Mouse (Mus musculus) natural killer cell, adult 2 months (primary cell): ENCODE measurements around the gene Uba7.

Experiments
- DNase-seq, 2 experiments: peaks; one replicate each; pipeline ENCODE4 v3.0.0; 2022; ENCODE audit warnings: low spot score in 2 of 2

Gene Uba7

DNA sequence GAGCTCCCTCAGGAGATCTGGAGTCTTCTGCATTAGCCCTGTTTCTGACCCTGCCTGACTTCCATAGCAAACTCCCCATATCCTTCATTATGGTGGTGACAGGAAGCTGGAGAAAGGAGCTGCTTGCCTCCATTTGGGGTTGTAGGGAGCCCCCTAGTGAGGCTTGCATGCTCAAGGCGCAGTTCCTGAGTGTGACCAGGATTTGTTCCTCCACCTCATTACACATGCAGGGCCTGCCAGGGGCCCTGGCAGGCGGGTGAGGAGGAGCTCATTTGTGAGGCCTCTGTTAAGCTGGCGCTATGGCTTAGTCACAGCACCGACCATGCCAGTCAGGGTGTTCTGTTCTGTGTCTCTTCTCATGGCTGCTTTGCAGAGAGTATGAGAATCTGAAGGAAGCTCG lies 13.4 kb upstream of the Uba7 start:
- no peak for DNase-seq

GRCm38 (mm10) chr9:107962916-107963315 lies 12.4 kb upstream of the Uba7 start:
- DNase-seq = no peak

- peak; percentile 68 to 74 for DNase-seq
Observed at GRCm38 (mm10) chr9:107963700-107964099, 11.6 kb upstream of the Uba7 start.

GRCm38 (mm10) chr9:107964681-107965080 lies 10.6 kb upstream of the Uba7 start:
- no peak for DNase-seq

DNA sequence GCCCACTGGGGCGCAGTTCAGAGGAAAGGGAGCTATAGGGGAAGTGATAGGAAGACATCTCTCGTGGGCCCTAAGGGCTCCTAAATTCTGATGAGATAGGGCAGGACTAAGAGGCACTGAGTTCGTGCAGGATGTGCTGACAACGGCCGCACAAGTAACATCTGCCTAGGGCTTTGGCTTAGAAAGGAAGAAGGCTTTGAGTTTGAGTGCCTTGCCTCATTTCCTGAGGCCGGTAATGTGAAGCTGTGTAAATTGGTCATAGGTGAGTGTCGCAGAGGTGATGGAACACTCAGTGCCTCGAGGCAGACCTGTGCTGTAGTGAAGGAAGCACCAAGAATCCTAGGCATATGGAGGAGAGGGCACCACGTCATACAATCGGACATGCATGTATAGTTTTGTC lies 8.6 kb upstream of the Uba7 start:
- DNase-seq = no peak

GRCm38 (mm10) chr9:107967437-107967836 lies 7.9 kb upstream of the Uba7 start:
- DNase-seq = no peak

DNA sequence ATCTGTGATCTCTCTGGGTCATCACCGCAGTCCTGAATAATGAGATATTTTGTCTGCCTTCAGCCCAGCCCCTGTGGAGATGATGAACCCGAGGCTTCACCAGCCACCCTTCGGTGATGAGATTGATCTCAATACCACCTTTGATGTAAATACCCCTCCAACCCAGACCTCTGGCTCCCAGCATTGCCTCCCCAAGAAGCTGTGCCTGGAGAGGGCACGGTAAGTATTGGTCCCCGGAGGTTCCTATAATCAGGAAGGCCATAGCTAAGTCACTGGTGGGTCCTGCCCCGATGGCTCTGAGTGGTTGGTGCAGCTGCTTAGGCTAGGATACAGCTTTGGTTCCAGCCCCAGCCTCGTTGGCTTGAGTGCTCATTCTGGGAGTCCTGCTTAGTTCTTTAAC lies 6.8 kb upstream of the Uba7 start:
- DNase-seq = no peak

DNA sequence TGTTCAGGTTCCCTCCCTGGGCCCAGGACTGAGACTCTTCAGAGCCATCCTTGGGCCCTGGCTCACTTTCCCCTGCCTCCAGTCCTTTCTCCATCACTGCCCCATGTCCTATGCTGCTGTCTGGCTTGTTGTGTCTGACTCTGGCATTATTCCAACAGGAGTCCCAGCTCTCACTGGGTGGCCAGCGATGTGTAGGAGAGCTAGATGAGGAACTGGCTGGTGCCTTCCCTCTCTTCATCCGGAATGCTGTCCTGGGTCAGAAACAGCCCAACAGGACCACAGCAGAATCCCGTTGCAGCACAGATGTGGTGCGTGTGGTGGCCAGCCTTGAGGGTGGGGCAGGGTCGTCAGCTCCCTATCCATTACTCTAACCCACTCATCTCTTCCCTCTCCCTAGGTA lies 5.0 kb upstream of the Uba7 start:
- no peak for DNase-seq

DNA sequence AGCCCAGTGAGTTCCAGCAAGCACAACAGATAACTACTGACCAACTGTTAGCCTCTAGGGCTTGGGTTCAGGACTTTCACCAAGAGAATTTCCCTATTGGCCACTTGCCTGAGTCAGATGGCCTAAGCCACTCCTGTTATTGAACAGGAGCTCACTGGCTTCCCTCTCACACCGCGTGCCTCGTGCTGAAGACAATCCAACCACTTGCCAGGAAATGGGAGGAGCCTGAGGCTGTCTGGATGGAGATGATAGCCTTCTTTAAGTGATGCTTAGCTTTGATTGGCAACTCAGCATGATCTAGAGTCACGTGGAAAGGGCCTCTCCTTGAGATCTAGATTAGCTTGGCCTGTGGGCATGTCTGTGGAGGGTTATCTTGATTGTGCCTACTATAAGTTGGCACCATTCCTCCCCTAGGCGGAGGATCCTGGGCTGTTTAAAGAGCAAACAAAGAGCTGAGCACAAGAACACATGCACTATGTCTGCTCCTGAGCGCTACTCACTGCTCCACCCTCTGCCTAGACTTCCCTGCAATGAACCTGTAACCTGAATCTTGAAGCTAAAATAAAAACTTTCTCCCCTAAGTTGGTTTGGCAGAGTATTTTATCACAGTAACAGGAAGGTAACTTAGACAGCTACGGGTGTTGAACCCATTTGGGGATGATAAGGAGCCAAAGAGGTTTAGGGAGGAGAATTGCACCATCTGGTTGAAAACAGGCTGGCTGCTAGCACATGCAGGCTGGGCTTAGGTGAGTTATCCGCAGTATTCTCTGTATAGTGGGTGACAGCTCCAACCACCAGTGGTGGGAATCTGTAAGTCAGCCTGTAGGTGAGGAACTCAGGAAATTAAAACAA lies 3.4 kb upstream of the Uba7 start:
- DNase-seq = no peak

- no peak for DNase-seq
Observed at GRCm38 (mm10) chr9:107974491-107975171, 674 bp upstream of the Uba7 start.

GRCm38 (mm10) chr9:107978815-107979214 lies 3.5 kb downstream of the Uba7 start:
- no peak for DNase-seq

GRCm38 (mm10) chr9:107981684-107982605 lies 6.6 kb downstream of the Uba7 start:
- no peak for DNase-seq

DNA sequence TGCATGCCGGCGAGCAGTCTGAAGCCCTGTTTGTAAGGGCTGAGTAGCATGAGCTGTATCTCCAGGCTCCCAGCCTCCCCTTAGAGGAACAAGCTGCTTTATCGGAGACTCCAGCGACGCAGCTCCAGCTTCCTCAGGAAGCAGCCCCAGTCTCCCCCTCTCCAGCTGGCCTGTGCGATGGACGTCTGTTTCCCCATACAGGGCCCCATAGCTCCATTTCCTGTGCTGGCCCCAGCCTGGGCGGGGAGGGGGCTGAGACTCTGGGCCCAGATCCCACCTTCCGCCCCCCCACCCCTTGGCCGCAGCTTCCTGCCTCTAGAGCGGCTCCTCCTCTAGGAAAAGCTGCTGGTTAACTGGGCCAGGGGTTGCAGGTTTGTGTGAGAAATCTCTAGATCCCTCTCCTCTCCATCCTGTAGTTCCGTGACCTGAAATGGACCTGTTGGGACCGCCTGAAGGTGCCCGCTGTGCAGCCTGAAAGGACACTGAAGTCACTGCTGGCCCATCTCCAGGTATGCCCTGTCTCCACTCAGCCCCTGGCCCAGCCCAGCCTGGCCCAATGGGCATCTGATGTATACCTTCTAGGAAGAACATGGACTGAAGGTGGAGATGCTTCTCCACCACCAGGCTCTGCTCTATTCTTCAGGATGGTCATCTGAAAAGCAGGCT lies 7.5 kb downstream of the Uba7 start, which contains the start of gene Gm20661:
Gene Gm20661, plus strand, starts transcription at position 378 of the 666 bp plus-strand sequence.
- peak; percentile 28 to 38 for DNase-seq

- peak; percentile 24 to 26 for DNase-seq
Observed at GRCm38 (mm10) chr9:107983421-107983890, 8.2 kb downstream of the Uba7 start.

DNA sequence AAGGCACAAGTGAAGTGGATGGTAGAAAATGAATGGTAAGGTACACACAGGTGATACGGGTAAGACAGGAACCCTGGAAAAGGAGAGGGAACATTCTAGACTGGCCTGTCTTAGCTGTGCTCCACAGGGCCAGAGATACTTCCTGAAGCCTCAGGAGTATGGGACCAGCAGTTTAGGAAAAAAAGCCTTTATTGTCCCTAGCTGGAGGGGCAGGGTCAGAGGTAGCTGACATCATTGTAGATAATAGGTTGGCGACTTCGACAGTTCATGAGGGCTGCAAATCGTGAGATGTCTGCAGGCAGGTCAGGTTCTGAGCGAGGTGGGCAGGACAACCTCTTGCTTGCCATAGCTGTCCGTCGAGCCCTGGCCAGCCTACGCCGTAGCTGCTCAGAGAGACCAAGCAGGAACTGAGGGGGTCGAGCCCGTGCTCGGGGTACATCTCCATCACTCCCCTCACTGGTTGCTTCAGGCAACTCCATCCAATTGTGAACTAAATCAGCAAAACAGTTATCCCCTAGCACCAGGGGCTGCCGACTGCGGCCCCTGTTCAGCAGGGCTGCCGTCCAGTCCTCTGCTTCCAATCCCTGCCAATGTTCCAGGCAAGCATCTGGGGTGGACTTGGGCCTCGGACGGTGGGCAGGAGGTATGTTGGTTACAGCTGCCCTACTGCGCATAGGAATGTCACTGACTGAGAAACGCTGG lies 8.9 kb downstream of the Uba7 start:
- DNase-seq = no peak

GRCm38 (mm10) chr9:107984754-107985055 lies 9.4 kb downstream of the Uba7 start:
- DNase-seq = no peak

DNA sequence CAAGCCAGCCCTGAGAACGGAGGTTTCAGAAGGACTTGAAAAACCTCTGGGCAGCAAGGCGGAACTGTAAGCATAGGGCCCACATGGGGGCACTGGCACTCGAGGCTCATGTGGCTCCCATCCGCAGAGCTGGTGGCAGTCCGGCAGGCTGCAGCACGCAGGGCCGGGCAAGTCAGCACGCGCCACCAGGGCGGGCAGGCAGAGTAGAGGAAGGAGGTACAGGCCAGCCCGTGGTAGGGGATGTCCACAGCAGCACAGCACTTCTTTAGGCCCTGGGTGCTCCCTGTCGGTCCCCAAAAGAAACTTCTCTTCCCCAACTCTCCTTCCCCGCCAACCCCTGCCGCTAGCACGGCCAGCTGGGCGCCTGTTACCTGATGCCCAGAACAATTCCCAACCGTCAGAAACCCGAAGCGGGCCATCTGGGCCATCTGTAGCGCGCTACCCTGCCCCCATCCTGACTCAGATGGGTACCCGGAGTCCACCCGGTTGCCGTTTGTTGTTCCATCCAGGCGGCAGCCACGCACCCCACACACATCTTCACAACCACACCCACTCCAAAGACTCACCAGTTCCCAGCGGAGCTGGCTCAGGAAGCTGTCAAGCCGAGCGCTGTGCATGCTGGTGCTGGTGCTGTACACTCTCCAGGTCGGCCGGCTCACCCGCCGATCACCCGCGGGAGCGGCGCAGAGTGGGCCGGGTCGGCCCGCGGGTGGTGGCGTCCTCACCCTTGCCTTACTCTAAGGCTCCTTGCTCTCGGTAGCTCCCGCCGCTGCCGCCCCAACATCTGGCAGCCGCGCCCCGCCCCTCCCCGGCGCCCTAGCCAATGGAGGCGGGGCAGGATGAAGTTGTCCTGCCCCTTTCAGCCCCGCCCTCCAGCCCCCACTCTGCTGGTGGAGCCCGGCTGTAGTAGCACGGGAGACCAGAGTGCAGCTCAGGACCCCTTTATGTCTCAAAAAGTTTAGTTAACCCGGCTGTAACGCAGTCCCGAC lies 10.1 kb downstream of the Uba7 start, which contains the start of gene Inka1:
Gene Inka1, minus strand, starts transcription at position 749 of the 989 bp plus-strand sequence.
- peak; percentile 83 to 88 for DNase-seq

DNA sequence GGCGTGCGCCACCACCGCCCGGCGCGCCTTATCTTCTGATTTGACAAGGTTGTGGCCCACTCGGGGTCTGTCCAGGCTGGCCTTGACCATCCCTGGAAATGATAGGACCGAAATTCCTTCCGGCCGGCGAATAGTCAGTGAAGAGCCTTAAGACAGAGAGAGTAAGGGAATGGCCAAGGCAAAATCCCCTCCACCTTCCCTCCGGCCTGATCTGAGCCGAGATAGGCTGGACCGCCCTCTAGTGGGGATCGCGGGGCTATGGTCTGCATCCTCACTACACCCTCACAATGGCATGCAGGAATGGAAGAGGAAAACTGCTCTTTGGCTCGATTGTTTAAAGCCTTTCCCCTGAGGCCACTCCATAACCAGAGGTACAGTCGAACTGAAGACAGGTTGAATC lies 11.1 kb downstream of the Uba7 start:
- DNase-seq = peak; percentile 71 to 81

- DNase-seq = no peak
Observed at GRCm38 (mm10) chr9:107987950-107988349, 12.6 kb downstream of the Uba7 start.

- no peak for DNase-seq
Observed at GRCm38 (mm10) chr9:107992197-107992596, 16.9 kb downstream of the Uba7 start, which contains the start of gene Cdhr4. Gene Cdhr4 (plus strand): TSS chr9:107992497.
